Mouse (Mus musculus) intestine, postnatal 0 days (tissue): Measurements from ENCODE around the gene Ppp2r2d. TPM values are rescaled to one million over a fixed set of nuclear protein-coding genes. Genes with fewer than 3 reads are reported as not detected.
A peak's percentile ranks its signal among the peaks of the same experiment; 100 is the strongest.

Experiments used
- ATAC-seq: fragments of 200-750 bp; cut with Nextera tagmentation; 2 replicates; pipeline ENCODE4 v1.8.0; 2017; ENCODE audit warnings: mild to moderate bottlenecking, moderate TSS enrichment, moderate library complexity
- H3K27ac ChIP-seq: fragments of 300-500 bp; sonication (generic); 2 replicates; pipeline ENCODE4 v1.5.1; 2014; ENCODE audit warnings: mild to moderate bottlenecking, low read depth, low read length, moderate library complexity
- H3K27me3 ChIP-seq: fragments of 300-500 bp; sonication (generic); replicated peaks from 2 replicates; pipeline ENCODE4 v1.6.1; 2014; ENCODE audit warnings: low read length, mixed read lengths; ENCODE audit not compliant: control insufficient read depth, insufficient read depth
- H3K36me3 ChIP-seq: fragments of 300-500 bp; sonication (generic); 2 replicates; pipeline ENCODE4 v1.6.1; 2014; ENCODE audit warnings: mild to moderate bottlenecking, moderate library complexity; ENCODE audit not compliant: control insufficient read depth, insufficient read depth
- H3K4me1 ChIP-seq: fragments of 300-500 bp; sonication (generic); replicated peaks from 2 replicates; pipeline ENCODE4 v1.6.1; 2014; ENCODE audit warnings: antibody characterized with exemption, low read length, mixed read lengths; ENCODE audit not compliant: control insufficient read depth, insufficient read depth
- H3K4me2 ChIP-seq: fragments of 300-500 bp; sonication (generic); replicated peaks from 2 replicates; pipeline ENCODE4 v1.6.1; 2014; ENCODE audit warnings: low read depth, mild to moderate bottlenecking, moderate library complexity
- H3K4me3 ChIP-seq: fragments of 300-500 bp; sonication (generic); 2 replicates; pipeline ENCODE4 v1.5.1; 2014; ENCODE audit warnings: low read depth, low read length
- H3K9ac ChIP-seq: fragments of 300-500 bp; sonication (generic); 2 replicates; pipeline ENCODE4 v1.6.1; 2014; ENCODE audit warnings: mild to moderate bottlenecking, low read depth, low read length
- H3K9me3 ChIP-seq: fragments of 300-500 bp; sonication (generic); 2 replicates; pipeline ENCODE4 v1.6.1; 2016; ENCODE audit warnings: mixed run types; ENCODE audit not compliant: control insufficient read depth
- CTCF ChIP-seq: sonication (generic); IDR thresholded peaks from 2 replicates; pipeline ENCODE4 v1.5.1; 2016; ENCODE audit warnings: low read depth, mild to moderate bottlenecking, control low read depth, antibody characterized with exemption, moderate library complexity
- WGBS: fragments of 180-500 bp; shearing (Covaris S2); extraction: QIAGEN DNeasy Blood & Tissue Kit; methylation state at CpG from one replicate; pipeline ENCODE4 v1.1.7; 2014; 5-methylcytosine and 5-hydroxymethylcytosine counted together
- polyA plus RNA-seq: library from polyadenylated mRNA; unstranded; fragments of >200 nt; fragmentation: Nextera tagmentation; extraction: Ambion mirVana; gene quantifications from 2 replicates; pipeline ENCODE4 v1.2.1, GENCODE M21; 2015

Ppp2r2d gene
- polyA plus RNA-seq, 1 experiment from 2014 or later, result 27.2 TPM

DNA sequence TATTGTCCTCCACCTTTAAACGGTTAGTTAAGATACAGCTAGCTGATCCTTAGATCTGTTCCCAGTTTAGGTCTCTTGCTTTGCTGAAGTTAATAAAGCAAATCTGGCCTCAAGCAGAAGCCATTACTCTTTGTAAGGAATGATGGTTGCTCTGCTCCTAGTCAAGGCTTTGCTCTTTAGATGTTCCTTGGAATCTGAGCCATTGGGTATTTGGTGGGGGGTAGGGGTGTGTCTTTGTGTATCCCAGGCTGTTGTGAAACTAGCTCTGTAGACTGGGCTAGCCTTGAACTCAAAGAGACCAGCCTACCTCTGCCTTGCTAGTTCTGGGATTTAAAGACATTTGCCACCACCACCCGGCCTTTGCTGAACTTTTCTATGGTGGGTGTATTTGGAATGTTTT, 8.3 kb downstream of the Ppp2r2d start:
- H3K4me3 ChIP-seq, result no peak overlapping the region
- H3K27ac ChIP-seq, result no peak overlapping the region
- ATAC-seq, result no peak
- no peak for TF ChIP-seq CTCF
- no peaks in the 10 kb centered on the region for H3K9me3 ChIP-seq
- no peaks in the 10 kb centered on the region for H3K27me3 ChIP-seq
- 86% methylated on average over 2 of the region's 2 CpGs for WGBS
- no peak overlapping the region for H3K9ac ChIP-seq
- H3K36me3 ChIP-seq, result peaks cover 28% of the 10 kb centered on the region
- H3K4me2 ChIP-seq, result no peak overlapping the region
- H3K4me1 ChIP-seq, result no peaks in the 10 kb centered on the region

DNA sequence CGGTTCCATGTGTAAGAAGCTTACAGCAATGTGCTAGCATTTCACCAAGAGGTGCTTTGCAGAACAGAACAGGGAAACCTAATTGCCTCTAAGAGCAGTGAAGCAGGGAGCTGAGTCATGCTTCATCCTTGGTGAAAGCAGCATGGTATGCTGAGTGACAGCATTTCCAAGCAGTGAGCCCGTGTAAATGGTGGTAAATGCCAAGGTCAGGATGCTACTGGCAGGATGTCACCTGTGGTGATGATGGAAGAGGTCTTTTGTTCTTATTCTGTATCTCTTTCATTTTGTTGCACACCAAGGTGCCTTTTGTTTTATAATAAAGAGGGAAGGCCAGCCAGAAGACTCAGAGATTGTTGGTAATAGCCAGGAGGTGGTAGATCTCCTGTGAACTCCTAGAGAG, 10.8 kb downstream of the Ppp2r2d start:
- 65% methylated on average over 2 of the region's 2 CpGs for WGBS
- Histone ChIP-seq H3K9ac (no peak overlapping the region), H3K36me3 (peaks cover 21% of the 10 kb centered on the region), H3K27ac (no peak overlapping the region), H3K4me2 (no peak overlapping the region), H3K27me3 (no peaks in the 10 kb centered on the region), H3K4me3 (no peak overlapping the region), H3K9me3 (no peaks in the 10 kb centered on the region), H3K4me1 (no peaks in the 10 kb centered on the region)
- no peak for ATAC-seq
- no peak for TF ChIP-seq CTCF

DNA sequence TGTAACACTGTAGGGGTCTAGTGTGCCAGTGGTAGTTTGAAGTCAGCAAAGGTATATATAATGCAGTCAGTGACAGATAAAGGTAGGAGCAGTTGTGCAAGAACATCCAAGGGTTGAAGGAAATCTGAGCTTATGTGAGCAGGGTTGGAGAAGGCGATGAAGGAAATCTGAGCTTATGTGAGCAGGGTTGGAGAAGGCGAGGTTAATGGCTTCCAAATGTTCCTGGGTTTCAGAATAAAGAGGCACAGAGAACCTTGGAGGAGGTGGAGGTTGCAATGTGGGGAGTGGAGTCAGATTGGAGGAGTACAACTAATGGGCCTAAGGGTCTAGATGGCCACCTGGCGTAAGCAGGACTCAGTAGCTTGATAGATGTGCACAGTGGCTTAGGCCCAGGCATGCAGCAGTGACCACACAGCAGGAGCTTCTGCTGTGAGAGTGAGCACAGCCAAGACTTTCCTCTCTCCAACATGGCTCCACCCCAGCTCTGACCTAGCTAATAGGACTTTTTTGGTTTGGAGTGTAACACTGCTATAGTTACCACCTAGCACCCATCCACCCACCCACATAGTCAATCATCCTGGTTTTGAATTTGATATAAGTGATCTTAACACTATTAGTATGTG, 18.2 kb downstream of the Ppp2r2d start:
- no peaks in the 10 kb centered on the region for H3K27me3 ChIP-seq
- TF ChIP-seq CTCF, result no peak
- 81% methylated on average over 3 of the region's 3 CpGs for WGBS
- H3K27ac ChIP-seq, result no peak overlapping the region
- no peaks in the 10 kb centered on the region for H3K4me1 ChIP-seq
- H3K9ac ChIP-seq, result no peak overlapping the region
- no peak overlapping the region for H3K4me2 ChIP-seq
- no peak overlapping the region for H3K4me3 ChIP-seq
- ATAC-seq, result no peak
- no peaks in the 10 kb centered on the region for H3K9me3 ChIP-seq
- H3K36me3 ChIP-seq, result peaks cover 3% of the 10 kb centered on the region; the same call in 1 of the 2 replicates

DNA sequence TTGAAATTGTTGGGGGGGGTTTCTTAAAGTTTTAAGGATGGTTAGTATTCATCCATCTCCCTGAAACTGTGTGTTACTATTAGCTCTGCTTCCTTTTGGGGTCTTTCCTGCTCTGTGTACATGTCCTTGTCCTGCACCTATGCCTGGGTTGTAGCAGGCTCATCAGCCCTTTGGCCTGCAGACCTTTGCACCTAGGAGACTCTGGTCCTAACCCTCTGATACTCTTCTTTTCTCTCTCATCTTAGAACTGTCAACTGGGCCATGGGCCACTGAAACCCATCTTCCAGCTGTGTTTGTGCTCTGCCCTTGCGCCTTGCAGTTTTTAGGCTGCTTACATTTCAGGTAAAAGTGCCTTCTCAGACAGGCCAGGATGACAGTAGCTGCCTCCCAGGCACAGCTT, 18.9 kb downstream of the Ppp2r2d start:
- no peak for ATAC-seq
- Histone ChIP-seq H3K36me3 (peaks cover 10% of the 10 kb centered on the region; the same call in 1 of the 2 replicates), H3K9me3 (no peaks in the 10 kb centered on the region), H3K27me3 (no peaks in the 10 kb centered on the region), H3K4me1 (no peaks in the 10 kb centered on the region), H3K4me2 (no peak overlapping the region), H3K27ac (no peak overlapping the region), H3K4me3 (no peak overlapping the region), H3K9ac (no peak overlapping the region)
- no peak for TF ChIP-seq CTCF
- 83% methylated on average over 1 of the region's 1 CpGs for WGBS

DNA sequence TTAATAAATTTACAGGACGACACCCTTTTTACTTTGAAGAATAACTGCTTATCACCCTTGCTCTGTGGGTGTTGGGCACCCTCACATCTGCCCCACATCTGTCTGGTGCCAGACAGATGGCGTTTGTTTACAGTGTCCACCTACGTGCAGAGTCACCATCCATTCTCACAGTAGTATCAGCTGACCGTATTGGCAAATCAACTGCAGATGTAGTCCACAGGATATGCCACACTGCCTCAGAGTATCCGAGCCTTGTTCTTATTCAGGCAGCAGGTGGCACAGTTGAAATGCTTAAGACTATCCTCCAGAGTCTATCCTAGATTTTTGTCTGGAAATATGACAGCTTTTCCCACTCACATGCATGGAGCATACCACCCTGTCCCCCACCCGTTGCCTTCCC, 21.4 kb downstream of the Ppp2r2d start:
- H3K27me3 ChIP-seq, result no peaks in the 10 kb centered on the region
- H3K36me3 ChIP-seq, result peaks cover 22% of the 10 kb centered on the region
- peak; percentile 19 for TF ChIP-seq CTCF
- peak; percentile 38; the same call in 1 of the 2 replicates for ATAC-seq
- H3K27ac ChIP-seq, result no peak overlapping the region
- no peak overlapping the region for H3K4me2 ChIP-seq
- no peaks in the 10 kb centered on the region for H3K9me3 ChIP-seq
- H3K4me1 ChIP-seq, result no peaks in the 10 kb centered on the region
- whole genome bisulfite sequencing, result 66% methylated on average over 6 of the region's 6 CpGs
- H3K9ac ChIP-seq, result no peak overlapping the region
- H3K4me3 ChIP-seq, result no peak overlapping the region

DNA sequence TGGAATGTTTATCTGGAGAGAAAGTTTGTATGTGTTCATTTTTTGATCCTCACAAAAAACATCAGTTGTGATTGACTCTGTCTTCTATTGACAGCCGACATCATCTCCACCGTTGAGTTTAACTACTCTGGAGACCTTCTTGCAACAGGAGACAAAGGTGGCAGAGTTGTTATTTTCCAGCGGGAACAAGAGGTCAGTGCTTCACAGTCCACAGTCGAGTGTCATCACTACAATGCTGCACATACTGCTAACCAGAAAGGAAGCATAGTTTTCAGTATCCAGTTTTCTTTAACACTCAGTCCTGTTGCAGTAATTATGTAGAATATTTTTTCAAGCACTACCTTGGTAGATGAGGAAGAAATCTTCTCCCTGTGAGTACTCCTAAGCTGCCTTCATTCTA, 22.4 kb downstream of the Ppp2r2d start:
- Histone ChIP-seq H3K4me2 (no peak overlapping the region), H3K9ac (no peak overlapping the region), H3K4me1 (no peaks in the 10 kb centered on the region), H3K27ac (no peak overlapping the region), H3K27me3 (no peaks in the 10 kb centered on the region), H3K36me3 (peaks cover 22% of the 10 kb centered on the region), H3K4me3 (no peak overlapping the region), H3K9me3 (no peaks in the 10 kb centered on the region)
- 81% methylated on average over 4 of the region's 4 CpGs for WGBS
- ATAC-seq, result no peak
- no peak for TF ChIP-seq CTCF

DNA sequence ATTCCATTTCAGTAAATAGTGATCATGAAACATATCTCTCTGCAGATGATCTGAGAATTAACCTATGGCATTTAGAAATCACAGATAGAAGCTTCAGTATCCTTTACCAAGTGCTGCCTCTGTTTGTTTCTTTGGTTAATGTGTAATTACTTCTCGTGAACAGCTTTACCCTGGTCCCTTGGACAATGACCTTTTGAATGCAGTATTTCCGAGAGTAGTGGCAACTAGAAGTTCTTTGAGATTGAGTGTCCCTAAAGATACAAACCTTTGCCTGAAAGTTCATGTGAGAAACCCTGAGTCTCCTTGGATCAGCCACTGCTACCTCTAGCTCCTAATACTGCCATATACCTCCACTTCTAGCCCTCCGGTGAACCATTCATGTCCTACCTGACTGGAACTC, 27.1 kb downstream of the Ppp2r2d start:
- no peak for TF ChIP-seq CTCF
- Histone ChIP-seq H3K4me2 (no peak overlapping the region), H3K27me3 (no peaks in the 10 kb centered on the region), H3K4me1 (no peaks in the 10 kb centered on the region), H3K27ac (no peak overlapping the region; the same call in 1 of the 2 replicates), H3K9me3 (no peaks in the 10 kb centered on the region), H3K4me3 (no peak overlapping the region), H3K9ac (no peak overlapping the region), H3K36me3 (peaks cover 66% of the 10 kb centered on the region)
- no peak for ATAC-seq
- WGBS, result 56% methylated on average over 3 of the region's 3 CpGs
